Mouse (Mus musculus) left cerebral cortex, postnatal 25 days (tissue): ENCODE results near the gene Tulp1. TPM values are rescaled to one million over a fixed set of nuclear protein-coding genes. Genes with fewer than 3 reads are reported as not detected.

ENCODE experiments used
- total RNA-seq, 2 experiments: library from RNA; stranded (reverse); gene quantifications; 2 replicates each; pipeline ENCODE4 v1.2.3; 2021

Gene Tulp1
- total RNA-seq, 2 experiments from 2014 or later, result not detected

Other genes starting within 250 kb of the Tulp1 start
- 1 to 10 TPM; 1.1 to 5.5 TPM for gene Scube3, start 223.1 kb downstream of the Tulp1 start, total RNA-seq
- gene Zfp523, start 188.1 kb downstream of the Tulp1 start, total RNA-seq, result 100 to 1,000 TPM; 110 to 113 TPM
- 1 to 10 TPM; 2.9 to 3.1 TPM for gene Def6, start 157.4 kb downstream of the Tulp1 start, total RNA-seq
- 10 to 100 TPM; 26.6 to 28.8 TPM for gene Ppard, start 132.5 kb downstream of the Tulp1 start, total RNA-seq
- gene Fance, start 51.7 kb downstream of the Tulp1 start, total RNA-seq, result 10 to 100 TPM; 24.0 to 25.7 TPM
- gene Rpl10a, start 36.8 kb downstream of the Tulp1 start, total RNA-seq, result 100 to 1,000 TPM; 305 to 310 TPM
- gene Tead3, start 14.4 kb downstream of the Tulp1 start, total RNA-seq, result 1 to 10 TPM; 2.2 to 3.1 TPM
- gene Fkbp5, start 152.3 kb upstream of the Tulp1 start, total RNA-seq, result 10 to 100 TPM; 46.4 to 53.2 TPM
- gene Armc12, start 165.6 kb upstream of the Tulp1 start, total RNA-seq, result not detected
- gene Clpsl2, start 184.2 kb upstream of the Tulp1 start, total RNA-seq, result not detected
- not detected for gene Clps, start 195.5 kb upstream of the Tulp1 start, total RNA-seq
- gene Lhfpl5, start 210.4 kb upstream of the Tulp1 start, total RNA-seq, result 1 to 10 TPM; 1.4 to 2.8 TPM